Comparison of ENCODE assay signal across 14 mouse cellular contexts in genomic region chr3:153717742-153718141, GRCm38 (mm10). TPM values are rescaled to one million over a fixed set of nuclear protein-coding genes. Genes with fewer than 3 reads are reported as not detected.
DNase-seq lines count a peak whose midpoint lies in the region; ATAC-seq and TF ChIP-seq lines count a peak whose summit lies in the region.
"Had no signal": no experiment of that assay in that cellular context is flagged by ENCODE, and none has a peak within 500 bp of the region (broad histone marks: within the 10 kb centered on the region; RNA-seq: fewer than 3 reads in every experiment).

No protein-coding gene starts in this region.

- no peak for ATAC-seq in heart, embryonic 15.5 days (replicated peaks; ENCODE audit: insufficient number of reproducible peaks, insufficient read depth, low FRiP score, low read depth)
- no peak for ATAC-seq in embryonic facial prominence, embryonic 11.5 days (replicated peaks; ENCODE audit: insufficient number of reproducible peaks, low FRiP score, low TSS enrichment, low read depth)
- no peak for ATAC-seq in liver, embryonic 14.5 days (ENCODE audit: insufficient read depth)
- ATAC-seq: hindbrain, embryonic 16.5 days had no signal

- no peak overlapping the region for H3K4me2 ChIP-seq in heart, embryonic 15.5 days
- H3K4me2 ChIP-seq in embryonic facial prominence, embryonic 11.5 days (ENCODE audit: low read depth, low read length), result no peak overlapping the region
- peak overlapping the region; percentile 24 for H3K4me2 ChIP-seq in liver, embryonic 14.5 days (ENCODE audit: low read depth)
- H3K4me2 ChIP-seq: limb, embryonic 15.5 days had no signal

- peak overlapping the region; percentile 13; the same call in 1 of the 2 replicates for H3K27ac ChIP-seq in heart, embryonic 15.5 days
- no peak overlapping the region; the same call in 1 of the 2 replicates for H3K27ac ChIP-seq in ES-E14 (ENCODE audit: insufficient read depth, low read depth, low read length, poor library complexity, severe bottlenecking)
- H3K27ac ChIP-seq in embryonic facial prominence, embryonic 11.5 days (replicated peaks; ENCODE audit: low read depth, low read length), result peak overlapping the region; percentile 1
- no peak overlapping the region for H3K27ac ChIP-seq in liver, embryonic 14.5 days
- H3K27ac ChIP-seq: limb, embryonic 15.5 days had no signal

- no peak overlapping the region for H3K4me3 ChIP-seq in heart, embryonic 15.5 days
- H3K4me3 ChIP-seq in ES-E14 (ENCODE audit: insufficient read depth in 1 of 2, low read depth in 1 of 2, low read length in 2 of 2, poor library complexity in 1 of 2, severe bottlenecking in 1 of 2), result no peak overlapping the region
- H3K4me3 ChIP-seq in embryonic facial prominence, embryonic 11.5 days (ENCODE audit: low read depth, low read length), result no peak overlapping the region
- no peak overlapping the region for H3K4me3 ChIP-seq in liver, embryonic 14.5 days (ENCODE audit: insufficient read depth in 1 of 2, low read depth in 2 of 2, low read length in 2 of 2)
- H3K4me3 ChIP-seq: limb, embryonic 15.5 days had no signal

- H3K36me3 ChIP-seq in heart, embryonic 15.5 days, result no peaks in the 10 kb centered on the region
- H3K36me3 ChIP-seq in ES-E14 (ENCODE audit: control insufficient read depth, insufficient read depth, low read length, poor library complexity, severe bottlenecking), result peaks cover 4% of the 10 kb centered on the region; the same call in 1 of the 2 replicates
- H3K36me3 ChIP-seq in embryonic facial prominence, embryonic 11.5 days (replicated peaks; ENCODE audit: control insufficient read depth, insufficient read depth, low read depth, low read length), result no peaks in the 10 kb centered on the region
- H3K36me3 ChIP-seq in liver, embryonic 14.5 days (replicated peaks; ENCODE audit: control insufficient read depth, insufficient read depth, low read depth), result no peaks in the 10 kb centered on the region
- H3K36me3 ChIP-seq: limb, embryonic 15.5 days had no signal

- H3K27me3 ChIP-seq in heart, embryonic 15.5 days, result no peaks in the 10 kb centered on the region
- H3K27me3 ChIP-seq in embryonic facial prominence, embryonic 11.5 days (ENCODE audit: control insufficient read depth, insufficient read depth, low read length), result no peaks in the 10 kb centered on the region
- H3K27me3 ChIP-seq in liver, embryonic 14.5 days (ENCODE audit: control insufficient read depth, insufficient read depth, low read length), result no peaks in the 10 kb centered on the region
- H3K27me3 ChIP-seq: limb, embryonic 15.5 days had no signal

- TF ChIP-seq CTCF in liver, embryonic 14.5 days (IDR thresholded peaks at IDR 0.05; ENCODE audit: low read depth), result no peak

- TF ChIP-seq EP300 in liver, embryonic 14.5 days (IDR thresholded peaks at IDR 0.05; ENCODE audit: low read depth), result no peak

- WGBS in heart, embryonic 15.5 days, result 47% methylated on average over 7 of the region's 7 CpGs
- 39% methylated on average over 7 of the region's 7 CpGs for WGBS in embryonic facial prominence, embryonic 11.5 days
- 29% methylated on average over 7 of the region's 7 CpGs for WGBS in liver, embryonic 14.5 days (ENCODE audit: insufficient replicate concordance)

- H3K9me3 ChIP-seq in heart, embryonic 15.5 days (replicated peaks), result 0 out of 2 replicates have a peak, but pooled peaks cover 3% of the 10 kb centered on the region
- H3K9me3 ChIP-seq in ES-E14 (ENCODE audit: control insufficient read depth, insufficient read depth, low read depth, low read length), result no peaks in the 10 kb centered on the region
- H3K9me3 ChIP-seq in embryonic facial prominence, embryonic 11.5 days (replicated peaks; ENCODE audit: control insufficient read depth, low read length), result no peaks in the 10 kb centered on the region
- H3K9me3 ChIP-seq in liver, embryonic 14.5 days (ENCODE audit: control insufficient read depth, low read length), result no peaks in the 10 kb centered on the region

- DNase-seq in heart, postnatal 36 days, result no peak
- peak; percentile 7 for DNase-seq in ES-E14 (ENCODE audit: low read depth, low spot score)
- peak; percentile 50 for DNase-seq in embryonic facial prominence, embryonic 11.5 days (ENCODE audit: low spot score)
- DNase-seq in liver, embryonic 14.5 days (ENCODE audit: low read depth in 3 of 3, low spot score in 3 of 3), result no peak
- no peak for DNase-seq in gastrocnemius, adult 8-10 months (ENCODE audit: low spot score in 2 of 2)
- no peak for DNase-seq in cerebellum, adult 8-10 months
- no peak for DNase-seq in kidney, postnatal 14 days
- DNase-seq: adrenal gland, postnatal 14 days; cerebellum, postnatal 25 days; lung, postnatal 4 days; thymus, adult 18-20 months had no signal

- in situ Hi-C loops in ES-E14 (cut with MboI; ENCODE audit: low sequenced_read_pairs in 2 of 2, unreplicated experiment in 2 of 2), result no loop called here

- H3K9ac ChIP-seq in heart, embryonic 15.5 days, result no peak overlapping the region
- H3K9ac ChIP-seq in ES-E14 (ENCODE audit: insufficient read depth, low read depth, low read length, poor library complexity, severe bottlenecking), result no peak overlapping the region
- H3K9ac ChIP-seq in embryonic facial prominence, embryonic 11.5 days (replicated peaks; ENCODE audit: low read length), result peak overlapping the region; percentile 26; the same call in 1 of the 2 replicates
- no peak overlapping the region for H3K9ac ChIP-seq in liver, embryonic 14.5 days (replicated peaks)
- H3K9ac ChIP-seq: limb, embryonic 15.5 days had no signal

- peaks cover 30% of the 10 kb centered on the region for H3K4me1 ChIP-seq in heart, embryonic 15.5 days (replicated peaks)
- H3K4me1 ChIP-seq in ES-E14 (ENCODE audit: control insufficient read depth in 2 of 2, insufficient read depth in 2 of 2, low read length in 2 of 2, poor library complexity in 1 of 2), result peaks cover 1 to 12% of the 10 kb centered on the region in 2 experiments; a peak in 1 of 4 replicates
- peaks cover 4% of the 10 kb centered on the region for H3K4me1 ChIP-seq in embryonic facial prominence, embryonic 11.5 days (ENCODE audit: control insufficient read depth, insufficient read depth, low read length)
- H3K4me1 ChIP-seq in liver, embryonic 14.5 days (replicated peaks; ENCODE audit: control insufficient read depth in 2 of 2, insufficient read depth in 2 of 2, low read length in 1 of 2), result peaks cover 42 to 46% of the 10 kb centered on the region in 2 experiments

- intact Hi-C loops in heart, postnatal 36 days (cut with DNase I), result no loop called here

TF ChIP-seq in ES-E14, 5 proteins besides CTCF, POLR2A, EP300 and RAD21:
- TF ChIP-seq HCFC1 (IDR thresholded peaks at IDR 0.05; ENCODE audit: borderline replicate concordance, insufficient read depth, low read length) (no peak), ZNF384 (IDR thresholded peaks at IDR 0.05; ENCODE audit: low read depth, low read length) (no peak), ZC3H11A (IDR thresholded peaks at IDR 0.05; ENCODE audit: borderline replicate concordance, low read depth, low read length) (no peak), MAFK (IDR thresholded peaks at IDR 0.05; ENCODE audit: insufficient read depth, low read depth, low read length) (no peak), CHD2 (IDR thresholded peaks at IDR 0.05; ENCODE audit: low read depth, low read length) (no peak)

RNA-seq across cellular contexts. Expression of gene St6galnac3, which starts 7.2 kb away (rescaled TPM):
- 15.8 and 25.5 TPM in 2 replicates for polyA plus RNA-seq in heart, embryonic 15.5 days (2015; fragmentation: Nextera tagmentation; extraction: Ambion mirVana)
- total RNA-seq in heart, postnatal 36 days (2021), result 1 to 10 TPM; 4.1 to 6.6 TPM
- total RNA-seq in ES-E14 (2012; rRNA removed), result 3.8 and 5.7 TPM in 2 replicates
- polyA plus RNA-seq in embryonic facial prominence, embryonic 11.5 days (2014; fragmentation: Nextera tagmentation; extraction: Ambion mirVana), result 55.0 and 61.9 TPM in 2 replicates
- 0.74 and 2.9 TPM in 2 replicates for polyA plus RNA-seq in liver, embryonic 14.5 days (2012; rRNA removed)
- 5.7 and 8.5 TPM in 2 replicates for polyA plus RNA-seq in liver, embryonic 14.5 days (2014; fragmentation: Nextera tagmentation; extraction: Ambion mirVana)
- 1 to 10 TPM in 2 of 4 experiments, under 1 TPM in 2; 0.92 to 2.0 (median 1.1) TPM for total RNA-seq in gastrocnemius, adult 8-10 months (2022)

Comparison
In these comparisons a context has a peak if more than half of its experiments do, and no peak if none do; other contexts are left out.
1. H3K27ac ChIP-seq: peak in heart, embryonic 15.5 days (single experiment) and embryonic facial prominence, embryonic 11.5 days (single experiment); none in ES-E14 (single experiment) and liver, embryonic 14.5 days (single experiment).
2. DNase-seq: peak in ES-E14 (single experiment) and embryonic facial prominence, embryonic 11.5 days (single experiment); none in heart, postnatal 36 days (0 of 2), liver, embryonic 14.5 days (0 of 3), gastrocnemius, adult 8-10 months (0 of 2), cerebellum, adult 8-10 months (single experiment) and kidney, postnatal 14 days (single experiment).